Mouse (Mus musculus) testis, postnatal 10 days (tissue): ENCODE results near the gene Exoc3.

Experiments used
- DNase-seq: peaks from one replicate; pipeline ENCODE4 v3.0.0; 2021; ENCODE audit warnings: low spot score

The Exoc3 gene

DNA sequence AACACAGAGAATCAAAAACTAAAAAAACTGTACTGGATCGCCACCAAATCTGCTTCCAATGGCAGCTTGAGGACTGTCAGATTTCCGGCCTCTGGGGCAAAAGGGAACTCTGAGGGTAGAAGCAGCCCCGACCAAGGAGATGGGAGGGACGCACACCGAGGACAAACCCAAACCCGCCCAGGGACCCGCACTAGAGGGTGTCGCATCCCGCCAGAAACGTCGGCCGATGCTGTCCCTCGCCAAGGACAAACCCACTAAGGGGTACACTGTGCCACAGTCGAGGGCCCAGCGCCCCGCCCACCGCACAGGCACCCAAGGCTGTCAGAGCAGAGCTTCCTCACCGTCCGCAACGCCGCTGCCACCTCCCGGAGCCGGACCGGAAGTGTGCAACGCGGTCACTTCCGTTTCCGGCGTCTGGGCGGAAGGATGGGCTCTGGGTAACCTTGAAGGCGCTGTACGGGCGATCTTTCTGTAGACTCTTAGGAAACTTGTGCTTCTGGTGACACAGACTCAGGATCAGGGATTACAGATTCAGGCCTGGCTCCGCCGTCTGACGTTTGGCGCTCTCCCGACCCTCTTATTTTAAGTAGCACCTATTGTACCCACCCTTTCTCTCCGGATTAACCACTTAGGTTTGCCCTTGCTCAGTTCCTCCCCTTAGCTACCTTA, at the start of gene Exoc3:
Exoc3 (minus strand) TSS at position 416 of the 669 bp plus-strand sequence.
- DNase-seq = peak; percentile 91

DNA sequence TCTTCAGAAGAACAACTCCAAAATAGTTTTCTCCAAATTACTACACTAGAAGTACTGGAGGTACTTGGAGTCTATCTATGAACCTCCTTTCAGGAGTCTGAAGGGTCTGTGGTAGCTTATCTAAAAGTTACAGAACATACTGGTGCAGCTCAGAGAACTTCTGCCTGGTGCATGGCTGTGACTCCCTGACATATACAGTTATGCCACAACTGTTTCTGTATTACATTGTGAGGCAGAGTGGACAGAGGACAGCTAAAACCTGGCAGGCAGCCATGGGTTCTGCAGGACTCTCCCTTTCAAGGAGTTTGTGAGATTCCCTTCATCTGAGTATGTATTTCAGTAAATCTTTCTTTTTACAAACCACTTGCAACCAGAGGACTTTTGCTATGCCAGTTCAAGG, 38.0 kb upstream of the Exoc3 start:
- peak; percentile 61 for DNase-seq

DNA sequence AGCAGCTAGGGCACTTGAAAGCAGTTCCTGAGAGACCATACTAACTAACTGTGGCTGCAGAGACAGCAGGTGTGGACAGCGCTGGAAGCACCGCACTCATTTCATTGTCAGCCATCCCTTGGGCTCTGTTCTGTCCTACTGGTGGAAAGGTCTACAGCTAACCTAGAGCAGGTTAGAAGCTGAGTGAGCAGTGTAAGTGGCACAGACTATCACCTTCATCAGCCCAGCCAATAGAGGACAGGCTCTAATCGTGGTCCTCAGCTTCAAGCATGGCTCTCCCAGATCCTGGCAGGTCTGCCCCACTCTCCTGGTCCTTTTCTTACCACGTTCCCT, 37.3 kb upstream of the Exoc3 start:
- DNase-seq = no peak

DNA sequence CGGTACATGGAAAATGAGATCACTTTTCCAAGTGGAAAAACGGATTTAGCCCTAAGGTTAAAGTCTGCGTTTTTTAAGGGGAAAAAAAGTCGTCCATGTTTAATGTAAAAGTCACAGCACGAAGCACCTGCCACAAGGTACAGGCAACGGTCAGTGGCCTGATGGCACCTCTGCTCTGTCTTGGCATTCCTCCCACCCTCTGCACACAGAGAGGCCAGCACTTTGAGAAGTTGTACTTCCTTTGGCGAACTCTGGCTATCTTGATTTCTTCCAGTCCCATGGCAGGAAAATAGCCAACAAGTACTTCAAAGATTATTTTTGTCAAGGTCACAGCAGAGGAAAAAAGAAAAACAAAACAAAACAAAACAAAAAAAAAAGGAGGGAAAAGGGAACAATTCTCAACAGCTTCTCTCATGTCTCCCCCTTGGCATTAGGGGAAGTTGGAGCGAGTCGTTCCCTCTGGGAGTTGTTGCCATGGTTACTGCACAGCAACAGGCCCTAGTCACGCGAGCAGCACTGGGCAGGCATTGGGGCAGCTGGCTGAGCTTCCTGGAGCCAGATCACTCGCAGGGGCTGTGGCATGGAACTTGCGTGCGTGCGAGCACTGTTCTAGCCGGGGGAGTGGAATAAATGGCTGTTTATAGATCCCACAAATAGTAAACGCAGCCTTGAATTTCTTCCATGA, 36.8 kb upstream of the Exoc3 start:
- DNase-seq = peak; percentile 71

DNA sequence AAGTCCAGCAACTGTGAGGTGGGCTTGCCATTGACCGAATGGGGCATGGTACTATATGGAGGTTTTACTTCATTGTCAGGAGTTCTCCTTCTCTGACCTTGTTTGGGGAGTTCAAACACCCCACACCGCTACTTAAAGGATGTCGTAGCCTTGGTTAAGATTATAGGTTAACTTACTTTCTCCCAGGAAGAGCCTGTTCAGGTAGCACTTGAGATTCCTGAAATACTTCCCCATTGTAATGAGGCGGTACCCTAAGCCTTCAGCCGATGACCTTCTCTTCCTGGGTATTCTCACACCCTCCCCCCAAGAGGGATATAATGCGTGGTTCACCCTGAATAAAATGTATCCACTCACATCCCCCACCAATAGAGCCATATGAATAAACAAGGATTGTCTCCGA, 29.0 kb upstream of the Exoc3 start:
- no peak for DNase-seq

DNA sequence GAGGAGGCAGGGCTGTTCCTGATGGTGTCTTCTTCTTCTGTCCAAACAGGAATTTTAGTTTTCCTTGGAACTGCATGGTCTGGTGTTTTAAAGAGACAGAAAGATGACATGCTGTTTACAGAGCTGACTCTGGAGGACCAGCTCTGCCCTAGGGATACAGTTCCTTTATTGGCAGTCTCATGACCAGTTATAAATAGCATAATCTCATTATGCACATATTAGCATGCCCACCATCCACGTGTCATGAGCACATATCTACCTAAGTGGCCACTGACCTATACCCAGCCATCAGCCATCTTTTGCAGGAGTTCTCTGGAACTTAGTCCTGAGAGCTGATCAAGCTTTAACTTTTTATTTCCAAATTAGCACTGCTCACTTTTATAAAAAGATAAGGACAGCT, 12.1 kb upstream of the Exoc3 start:
- no peak for DNase-seq

DNA sequence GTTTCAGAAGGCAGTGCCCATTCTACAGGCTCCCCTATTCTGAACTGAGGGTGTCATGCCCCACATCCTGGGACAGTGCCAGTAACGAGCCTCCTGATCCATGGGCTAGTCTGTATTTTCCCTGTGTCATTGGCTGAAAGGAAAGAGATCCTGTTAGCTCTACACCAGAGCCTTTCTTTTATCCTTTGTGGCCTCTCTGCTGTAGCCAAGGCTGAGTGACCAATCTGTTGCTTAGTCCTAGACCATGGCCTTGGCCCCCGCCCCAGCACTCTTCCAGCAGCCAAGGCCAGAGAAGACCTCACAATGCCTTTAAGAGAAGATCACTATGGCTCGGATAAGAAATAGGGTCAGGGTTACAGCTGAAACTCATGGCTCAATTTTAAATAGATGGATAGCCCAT, 9.9 kb upstream of the Exoc3 start:
- no peak for DNase-seq

DNA sequence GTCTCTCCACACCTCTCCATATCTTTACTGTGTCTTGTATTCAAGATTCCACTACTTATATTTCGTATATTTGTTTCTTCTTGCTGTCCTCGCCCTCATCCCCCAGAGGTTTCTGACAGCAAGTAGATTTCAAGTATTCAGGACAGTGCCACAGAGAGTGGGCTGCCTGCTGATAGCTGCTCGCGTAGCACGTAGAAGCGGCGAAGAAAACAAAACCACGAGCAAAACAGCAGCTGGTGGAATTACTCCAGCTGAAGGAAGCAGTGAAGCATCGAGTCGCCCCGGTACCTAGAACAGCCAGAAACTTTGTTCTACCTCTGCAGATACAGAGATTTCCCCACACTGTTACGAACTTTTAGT, 434 bp upstream of the Exoc3 start:
- no peak for DNase-seq

DNA sequence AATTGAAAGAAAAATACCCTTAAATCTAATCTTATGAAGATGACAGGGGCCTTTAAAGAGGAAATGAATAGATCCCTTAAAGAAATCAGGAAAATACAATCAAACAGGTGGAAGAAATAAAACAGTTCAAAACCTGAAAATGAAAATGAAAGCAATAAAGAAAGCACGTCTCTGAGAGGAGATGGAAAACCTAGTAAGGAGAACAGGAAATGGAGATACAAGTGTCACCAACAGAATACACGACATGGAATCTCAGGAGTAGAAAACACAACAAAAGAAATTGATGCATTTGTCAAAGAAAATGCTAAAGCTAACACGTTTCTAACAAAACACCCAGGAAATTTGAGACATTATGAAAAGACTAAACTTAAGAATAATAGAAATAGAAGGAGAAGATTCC, 12.1 kb downstream of the Exoc3 start:
- DNase-seq = no peak

DNA sequence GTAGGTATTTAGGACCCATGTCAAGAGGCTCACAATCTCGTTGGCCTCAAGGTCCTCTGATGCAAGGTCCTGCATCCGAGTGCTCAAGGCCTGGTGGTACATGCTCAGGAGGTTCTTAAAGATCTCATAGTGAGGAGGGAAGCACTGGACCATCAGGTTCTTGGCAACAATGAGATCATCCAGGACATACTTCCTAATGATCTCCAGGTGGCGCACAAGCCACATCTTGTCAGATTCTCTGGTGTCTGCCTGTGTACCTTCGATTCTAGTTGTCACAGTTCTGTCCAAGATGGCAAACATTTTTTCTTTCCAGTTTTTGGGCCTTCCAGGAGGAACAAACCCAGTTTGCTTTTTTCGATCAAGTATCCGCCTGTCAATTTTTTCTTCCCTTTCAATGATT, 15.9 kb downstream of the Exoc3 start:
- DNase-seq = no peak

DNA sequence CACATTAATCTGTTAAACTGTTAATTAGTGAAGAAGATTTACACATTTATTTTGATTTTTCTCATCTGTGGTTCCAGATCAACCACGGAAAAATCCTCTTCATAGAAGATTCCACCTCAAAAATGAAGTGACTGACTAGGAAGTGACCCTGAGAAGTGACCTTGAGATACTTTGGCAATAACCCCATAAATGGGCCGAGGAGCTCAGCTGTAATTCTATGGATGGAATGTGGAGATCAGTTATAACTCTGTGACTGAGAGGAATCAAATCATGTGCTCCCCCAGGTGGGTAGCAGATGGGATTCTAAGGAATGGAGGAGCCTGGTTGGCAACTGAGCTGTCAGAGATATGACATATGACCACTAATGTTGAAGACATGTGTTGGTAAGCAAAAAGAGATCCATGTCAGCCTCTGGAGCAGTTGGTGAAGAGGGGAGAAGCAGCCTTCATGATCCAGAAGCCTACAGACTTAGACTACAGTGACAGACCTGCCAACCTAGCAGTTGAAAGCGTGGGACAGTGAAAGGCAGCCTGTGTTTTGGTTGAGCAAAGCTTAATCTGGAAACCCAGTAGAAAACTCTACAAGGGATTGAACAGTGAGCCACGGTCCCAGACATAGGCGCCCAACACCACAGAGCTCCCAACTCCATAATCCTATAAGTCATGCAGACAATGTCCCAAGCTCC, 25.4 kb downstream of the Exoc3 start:
- no peak for DNase-seq

DNA sequence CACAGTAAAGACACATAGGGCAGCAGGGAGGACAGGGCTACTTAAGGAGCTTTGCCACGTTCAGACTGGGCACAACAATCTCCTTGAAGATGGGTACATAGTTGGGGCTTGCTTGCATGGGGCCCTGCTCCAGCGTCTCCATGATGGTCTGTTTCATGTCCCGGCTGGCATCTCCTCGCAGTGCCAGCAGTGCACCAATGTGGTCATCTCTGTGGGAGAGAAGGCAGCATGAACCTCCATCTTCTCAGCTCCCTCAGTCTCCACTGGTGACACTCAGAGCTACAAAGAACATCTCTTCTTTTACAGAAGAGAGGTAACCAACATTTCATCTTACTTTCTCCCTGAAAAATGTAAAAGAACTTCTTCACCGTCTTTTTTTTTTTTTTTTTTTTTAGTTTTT, 36.5 kb downstream of the Exoc3 start:
- DNase-seq = no peak

DNA sequence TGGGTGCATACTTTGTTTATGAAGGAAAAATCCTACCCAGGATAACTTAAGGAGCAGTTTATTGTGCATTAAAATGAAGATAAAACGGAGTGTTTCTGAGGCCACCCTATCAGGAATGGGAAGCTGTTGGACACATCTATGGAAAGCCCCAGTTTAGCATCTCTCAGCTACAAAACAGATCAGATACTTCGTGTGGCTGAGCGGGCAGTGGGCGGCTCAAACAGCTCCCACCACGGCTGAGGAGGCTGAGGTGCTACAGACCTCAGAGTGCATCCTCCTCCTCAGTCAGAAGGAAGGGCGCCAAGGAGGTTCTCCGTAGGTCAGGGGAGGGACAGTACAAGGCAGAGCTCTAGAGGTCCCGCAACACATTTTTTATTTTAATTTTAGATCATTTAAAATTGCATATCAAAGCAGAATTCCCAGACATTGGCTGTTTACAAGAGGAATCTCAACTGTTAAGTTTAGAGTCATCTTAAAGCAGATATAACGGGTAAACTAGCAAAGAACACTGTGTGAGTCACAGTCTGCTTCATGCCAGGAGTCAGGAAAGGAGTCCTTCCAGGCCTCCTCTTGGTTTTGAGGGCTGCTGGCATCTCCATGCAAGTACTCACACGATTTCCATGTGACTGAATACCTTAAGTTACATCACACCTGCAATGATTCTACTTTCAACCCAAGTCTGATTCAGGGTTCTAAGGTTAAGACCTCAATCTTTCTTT, 38.9 kb downstream of the Exoc3 start:
- no peak for DNase-seq

DNA sequence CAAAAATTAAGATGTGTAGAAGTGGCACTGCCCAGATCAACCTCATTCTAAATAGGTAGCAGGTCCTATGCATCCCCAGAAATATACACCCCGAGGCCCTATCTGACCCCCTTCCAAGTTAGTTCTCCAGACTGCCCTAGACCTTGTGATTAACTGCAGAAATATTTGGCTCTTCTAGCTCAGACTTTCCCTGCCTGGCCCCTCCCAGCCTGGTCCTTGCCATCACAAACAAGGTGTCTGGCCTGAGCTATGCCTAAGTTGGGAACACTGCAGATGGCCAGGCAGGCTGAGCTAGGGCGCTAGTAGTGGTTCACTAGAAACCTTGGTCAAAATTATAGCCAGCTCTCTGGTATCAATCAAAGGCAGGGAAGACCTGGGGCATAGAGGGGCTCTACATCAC, 41.0 kb downstream of the Exoc3 start:
- no peak for DNase-seq

DNA sequence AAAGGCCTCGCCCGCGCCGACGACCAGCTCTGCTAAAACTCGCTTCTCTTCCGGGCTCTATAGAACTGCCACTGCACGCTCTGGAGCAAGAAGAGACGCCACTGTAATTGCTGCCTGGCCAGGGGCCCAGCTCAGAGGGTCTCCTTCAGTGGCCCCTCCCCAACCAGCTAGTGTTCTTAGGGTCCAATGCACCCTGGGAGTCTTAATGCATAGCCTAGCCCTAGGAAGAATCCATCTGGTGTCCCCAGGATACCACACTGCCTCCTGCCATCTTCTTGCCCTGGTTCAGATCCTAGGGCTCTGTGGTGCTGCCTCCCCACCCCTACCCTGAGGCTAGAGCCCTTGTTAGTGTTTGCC, 41.5 kb downstream of the Exoc3 start:
- DNase-seq = no peak

DNA sequence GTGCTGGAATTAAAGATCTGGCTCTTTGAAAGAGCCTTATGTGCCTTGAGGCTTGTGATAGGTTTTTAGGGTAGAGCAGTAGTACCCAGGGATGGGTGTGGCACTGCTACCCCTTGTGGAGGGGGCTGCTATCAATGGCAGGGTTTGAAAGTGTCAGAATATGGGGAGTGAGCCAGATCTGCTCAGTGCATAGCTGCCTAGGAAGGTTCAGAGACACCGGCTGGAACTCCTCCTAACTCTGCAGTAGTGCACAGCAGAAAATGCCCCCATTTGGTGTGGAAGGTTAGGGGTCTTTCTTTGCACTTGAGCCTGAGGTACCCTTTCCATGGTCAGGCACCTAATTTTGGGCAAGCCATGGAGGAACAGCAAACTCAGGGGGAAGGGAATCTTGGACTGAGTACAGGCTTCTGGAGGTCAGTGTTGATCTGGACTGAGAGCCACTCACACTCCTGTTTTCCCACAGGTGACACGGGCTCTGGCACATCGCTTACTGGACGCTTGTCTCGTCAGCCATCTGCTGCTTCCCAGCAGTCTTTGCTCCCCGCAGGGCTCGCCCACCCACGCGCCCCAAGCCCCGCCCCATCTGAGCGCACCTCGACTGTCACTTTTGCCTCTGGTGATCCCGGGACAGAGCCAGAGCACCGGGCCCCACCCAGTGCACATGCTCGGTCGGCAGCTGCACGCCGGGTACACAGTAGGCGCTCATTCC, 42.0 kb downstream of the Exoc3 start:
- peak; percentile 75 for DNase-seq

DNA sequence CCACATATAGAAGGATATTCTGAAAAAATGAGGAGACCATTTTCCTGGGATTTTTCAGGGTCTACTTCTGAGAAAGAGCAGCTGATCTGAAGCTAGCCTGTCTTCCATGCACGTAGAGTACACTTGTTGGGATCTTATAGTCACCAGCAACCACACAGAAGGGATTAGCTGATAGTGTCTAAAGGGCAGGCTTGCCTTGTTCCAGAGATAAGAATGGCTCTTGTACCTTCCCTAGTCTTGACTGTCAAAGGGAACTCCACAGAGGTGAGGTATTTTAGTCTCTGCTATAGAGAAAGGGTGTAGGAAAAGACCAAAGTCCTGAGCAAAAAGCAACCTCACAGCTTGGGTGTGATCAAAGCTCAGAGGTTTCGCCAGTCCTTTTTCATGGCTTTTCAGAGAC, 61.2 kb downstream of the Exoc3 start:
- DNase-seq = no peak

DNA sequence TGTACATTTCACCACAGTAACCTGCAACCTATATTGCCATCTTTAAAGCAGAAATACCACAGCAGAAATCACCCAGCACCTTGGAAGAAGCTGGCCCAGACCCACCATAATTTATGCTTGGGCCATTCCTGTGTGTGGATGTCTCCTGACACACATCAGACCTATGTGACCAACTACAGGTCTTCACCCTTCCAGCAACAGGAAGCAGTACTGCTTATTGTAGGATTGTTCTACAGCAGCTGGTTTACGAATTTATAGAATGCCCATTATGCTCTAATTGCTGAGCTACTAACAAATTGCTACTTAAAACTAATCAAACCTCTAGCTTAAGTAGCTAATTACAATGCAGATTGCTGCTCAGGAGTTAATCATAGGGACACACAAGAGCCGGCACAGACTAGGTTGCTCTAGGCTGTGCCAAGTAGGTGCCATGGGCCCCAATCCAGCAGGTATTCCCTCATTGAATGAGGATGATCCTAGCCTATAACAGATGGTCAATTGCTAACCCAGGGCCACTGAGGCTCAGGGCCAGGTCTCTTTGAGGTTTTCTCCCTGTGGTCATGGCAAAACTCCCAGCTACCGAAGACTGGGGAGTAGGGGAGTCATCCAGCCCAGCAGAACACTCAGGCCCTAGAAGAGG, 62.4 kb downstream of the Exoc3 start:
- no peak for DNase-seq

DNA sequence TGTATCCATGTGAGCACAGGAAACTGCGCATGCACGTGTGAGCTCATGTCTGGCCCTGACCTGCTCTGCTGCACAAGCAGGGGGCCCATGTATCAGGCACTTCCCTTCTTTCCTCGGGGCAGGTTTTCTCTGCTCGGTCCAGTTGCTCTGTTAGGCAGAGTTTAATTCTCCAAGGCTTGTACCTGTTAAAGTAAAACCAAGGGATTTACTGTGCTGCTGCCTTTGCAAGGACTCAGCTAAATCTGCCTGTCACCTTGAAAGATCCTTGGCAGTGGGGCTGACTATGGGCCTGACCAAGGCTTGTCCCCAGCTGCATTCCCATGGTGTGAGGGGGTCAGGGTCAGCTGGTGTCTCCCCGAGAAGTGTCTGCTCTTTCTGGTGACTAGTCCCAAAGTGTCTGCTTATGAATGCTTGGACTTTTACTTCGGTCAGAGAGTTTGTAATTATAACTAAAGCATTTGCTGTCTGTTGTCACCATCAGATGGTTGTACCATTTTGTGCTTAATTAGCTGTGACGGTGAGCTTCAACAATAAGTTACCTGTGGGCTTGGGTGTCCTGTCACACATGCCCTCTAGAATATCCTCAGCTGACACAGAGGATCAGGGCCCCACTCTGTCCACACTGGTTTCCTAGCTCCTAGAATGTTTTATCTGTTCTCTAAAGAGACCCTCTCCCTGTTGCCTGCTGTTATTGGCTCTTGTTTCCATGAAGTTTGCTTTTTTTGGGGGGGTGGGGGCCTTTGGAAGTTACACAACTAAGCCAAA, 64.2 kb downstream of the Exoc3 start:
- DNase-seq = no peak

DNA sequence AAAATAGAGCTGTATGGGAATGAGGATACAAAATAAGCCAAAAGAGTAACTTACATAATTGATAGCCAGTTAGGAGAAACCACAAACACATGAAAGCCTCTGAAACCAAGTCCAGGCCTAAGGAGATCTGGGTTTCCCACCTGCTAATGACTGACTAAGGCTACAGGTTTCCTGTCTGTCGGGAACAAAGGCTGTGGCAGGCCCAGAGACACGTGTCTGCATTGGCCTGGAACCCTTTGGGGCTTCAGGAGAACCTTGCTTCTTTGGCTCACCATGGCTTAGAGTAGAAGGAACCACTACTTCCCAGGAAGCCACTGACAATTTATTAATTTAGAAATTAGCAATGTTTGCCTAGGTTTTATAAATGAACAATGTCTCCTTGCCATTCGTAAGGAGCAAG, 65.2 kb downstream of the Exoc3 start:
- no peak for DNase-seq

DNA sequence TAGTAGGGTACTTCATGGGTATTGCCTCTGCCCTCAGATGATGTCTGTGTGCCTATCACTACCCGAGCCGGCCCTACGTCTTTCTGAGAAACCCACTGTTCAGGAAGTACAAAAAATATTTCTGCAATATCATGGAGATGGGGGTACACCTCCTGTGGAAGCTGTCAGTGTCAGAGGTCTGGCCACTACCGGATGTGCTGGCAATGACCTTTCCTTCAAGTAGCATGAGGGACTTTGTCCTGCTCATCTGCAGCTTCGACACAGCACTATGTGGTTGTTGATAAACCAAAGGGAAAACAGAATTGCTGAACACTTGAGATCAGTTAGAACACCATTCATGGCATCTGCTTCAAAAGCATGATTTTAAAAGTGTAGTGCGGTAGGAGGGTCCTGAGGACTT, 67.7 kb downstream of the Exoc3 start:
- no peak for DNase-seq
